Mouse (Mus musculus) left cerebral cortex, adult 6 months (tissue): ENCODE measurements around the gene Rnf24. TPM values are rescaled to one million over a fixed set of nuclear protein-coding genes. Genes with fewer than 3 reads are reported as not detected.

Experiments used
- long read RNA-seq, 2 experiments: library from polyadenylated mRNA; unstranded; transcript quantifications; one replicate each; pipeline ENCODE4 v2.0.0; 2019 to 2020
- polyA plus RNA-seq: library from polyadenylated mRNA; unstranded; fragments of <200 nt; fragmentation: Nextera tagmentation; gene quantifications from 2 replicates; pipeline ENCODE4 v1.2.3, GENCODE M21; 2021

Gene Rnf24
- polyA plus RNA-seq, result 19.6 and 21.2 TPM in 2 replicates
- long read RNA-seq, experiment 1, full-length matches to known transcripts, result 28 of 41 reads
- long read RNA-seq, experiment 1, partial matches to known transcripts, result 1 of 41 reads
- long read RNA-seq, experiment 1, other reads (novel, unspliced or antisense), result 12 of 41 reads
- long read RNA-seq, experiment 2, full-length matches to known transcripts, result 5 of 19 reads
- long read RNA-seq, experiment 2, partial matches to known transcripts, result 7 of 19 reads
- long read RNA-seq, experiment 2, other reads (novel, unspliced or antisense), result 7 of 19 reads

GRCm38 (mm10) chr2:131352747-131353563 lies at the start of gene Rnf24:
TSS of gene Rnf24 (minus strand) at chr2:131352892.

GRCm38 (mm10) chr2:131262213-131262672 lies 90.4 kb downstream of the Rnf24 start, which contains the start of gene Pank2:
TSS of gene Pank2 (plus strand) at chr2:131262495.

Other genes starting within 250 kb of the Rnf24 start
- 0.97 and 1.6 TPM in 2 replicates for gene Hspa12b, start 225.6 kb downstream of the Rnf24 start, polyA plus RNA-seq
- not detected in 2 replicates for gene Gm11037, start 219.4 kb downstream of the Rnf24 start, polyA plus RNA-seq
- 67.9 and 147 TPM in 2 replicates for gene 1700037H04Rik, start 192.8 kb downstream of the Rnf24 start, polyA plus RNA-seq
- 4.0 and 4.6 TPM in 2 replicates for gene Cenpb, start 172.8 kb downstream of the Rnf24 start, polyA plus RNA-seq
- gene Cdc25b, start 165.9 kb downstream of the Rnf24 start, polyA plus RNA-seq, result 3.6 and 4.7 TPM in 2 replicates
- gene Spef1, start 165.6 kb downstream of the Rnf24 start, polyA plus RNA-seq, result 2.8 and 4.3 TPM in 2 replicates
- 29.5 and 32.4 TPM in 2 replicates for gene Ap5s1, start 145.8 kb downstream of the Rnf24 start, polyA plus RNA-seq
- 4.0 and 4.8 TPM in 2 replicates for gene Mavs, start 118.8 kb downstream of the Rnf24 start, polyA plus RNA-seq
- 6.8 and 61.9 TPM in 2 replicates for gene Pank2, start 90.4 kb downstream of the Rnf24 start, polyA plus RNA-seq
- 33.5 and 35.1 TPM in 2 replicates for gene Smox, start 138.6 kb upstream of the Rnf24 start, polyA plus RNA-seq
- gene Adra1d, start 209.4 kb upstream of the Rnf24 start, polyA plus RNA-seq, result 2.7 and 19.6 TPM in 2 replicates